Mouse (Mus musculus) E14TG2a.4 (cell line): Measurements from ENCODE around the gene Gm21954.

Source experiments
- H3K27me3 ChIP-seq: 2 replicates; pipeline ENCODE4 v1.6.1; 2014; ENCODE audit warnings: low read length, control low read depth; ENCODE audit not compliant: insufficient read depth
- H3K36me3 ChIP-seq: 2 replicates; pipeline ENCODE4 v1.6.1; 2014; ENCODE audit warnings: low read length, control low read depth; ENCODE audit not compliant: insufficient read depth
- H3K4me1 ChIP-seq: replicated peaks from 2 replicates; pipeline ENCODE4 v1.6.1; 2014; ENCODE audit warnings: low read depth, low read length, control low read depth
- H3K4me3 ChIP-seq: replicated peaks from 2 replicates; pipeline ENCODE4 v1.5.1; 2014; ENCODE audit warnings: mild to moderate bottlenecking, low read length
- H3K9me3 ChIP-seq: 2 replicates; pipeline ENCODE4 v1.6.1; 2014; ENCODE audit warnings: low read length, control low read depth
- CTCF ChIP-seq: conservative IDR thresholded peaks from 2 replicates; pipeline ENCODE4 v1.5.1; 2014; ENCODE audit warnings: low read length
- NANOG ChIP-seq: IDR thresholded peaks from 2 replicates; pipeline ENCODE4 v1.6.1; 2014; ENCODE audit warnings: borderline replicate concordance, low read length, mixed read lengths
- POU5F1 ChIP-seq: IDR thresholded peaks from 2 replicates; pipeline ENCODE4 v1.6.1; 2014; ENCODE audit warnings: low read length, borderline replicate concordance

The Gm21954 gene

GRCm38 (mm10) chr3:55442012-55442645 is 29.9 kb downstream of the Gm21954 start:
- Histone ChIP-seq H3K4me1 (no peaks in the 10 kb centered on the region), H3K4me3 (no peak overlapping the region), H3K27me3 (0 out of 2 replicates have a peak, but pooled peaks cover 7% of the 10 kb centered on the region), H3K36me3 (no peaks in the 10 kb centered on the region), H3K9me3 (no peaks in the 10 kb centered on the region)
- TF ChIP-seq NANOG: no peak
- no peak for TF ChIP-seq POU5F1
- TF ChIP-seq CTCF: no peak

- Histone ChIP-seq H3K4me3 (no peak overlapping the region), H3K9me3 (no peaks in the 10 kb centered on the region), H3K4me1 (no peaks in the 10 kb centered on the region), H3K36me3 (no peaks in the 10 kb centered on the region), H3K27me3 (0 out of 2 replicates have a peak, but pooled peaks cover 7% of the 10 kb centered on the region)
- TF ChIP-seq CTCF (no peak), POU5F1 (no peak), NANOG (no peak)
Measured at GRCm38 (mm10) chr3:55440342-55440741, 31.7 kb downstream of the Gm21954 start.

GRCm38 (mm10) chr3:55438824-55439446 is 33.1 kb downstream of the Gm21954 start:
- no peaks in the 10 kb centered on the region for H3K36me3 ChIP-seq
- no peak for TF ChIP-seq POU5F1
- TF ChIP-seq NANOG: no peak
- TF ChIP-seq CTCF: no peak
- 0 out of 2 replicates have a peak, but pooled peaks cover 7% of the 10 kb centered on the region for H3K27me3 ChIP-seq
- H3K4me3 ChIP-seq: no peak overlapping the region
- H3K9me3 ChIP-seq: no peaks in the 10 kb centered on the region
- no peaks in the 10 kb centered on the region for H3K4me1 ChIP-seq

GRCm38 (mm10) chr3:55434276-55434675 is 37.7 kb downstream of the Gm21954 start:
- no peaks in the 10 kb centered on the region for H3K36me3 ChIP-seq
- 0 out of 2 replicates have a peak, but pooled peaks cover 6% of the 10 kb centered on the region for H3K27me3 ChIP-seq
- peaks cover 11% of the 10 kb centered on the region for H3K9me3 ChIP-seq
- no peak overlapping the region for H3K4me3 ChIP-seq
- no peak for TF ChIP-seq CTCF
- TF ChIP-seq POU5F1: no peak
- no peak for TF ChIP-seq NANOG
- H3K4me1 ChIP-seq: no peaks in the 10 kb centered on the region

GRCm38 (mm10) chr3:55431223-55431622 is 40.8 kb downstream of the Gm21954 start:
- Histone ChIP-seq H3K9me3 (peaks cover 11% of the 10 kb centered on the region), H3K4me1 (no peaks in the 10 kb centered on the region), H3K36me3 (no peaks in the 10 kb centered on the region), H3K4me3 (no peak overlapping the region), H3K27me3 (no peaks in the 10 kb centered on the region)
- TF ChIP-seq NANOG: no peak
- TF ChIP-seq POU5F1: no peak
- no peak for TF ChIP-seq CTCF

- peaks cover 11% of the 10 kb centered on the region for H3K9me3 ChIP-seq
- H3K4me1 ChIP-seq: no peaks in the 10 kb centered on the region
- H3K27me3 ChIP-seq: no peaks in the 10 kb centered on the region
- H3K36me3 ChIP-seq: no peaks in the 10 kb centered on the region
- no peak overlapping the region for H3K4me3 ChIP-seq
- TF ChIP-seq NANOG (no peak), CTCF (no peak), POU5F1 (no peak)
Measured at GRCm38 (mm10) chr3:55430022-55430549, 41.9 kb downstream of the Gm21954 start.

- H3K36me3 ChIP-seq: no peaks in the 10 kb centered on the region
- no peak overlapping the region for H3K4me3 ChIP-seq
- H3K27me3 ChIP-seq: peaks cover 2% of the 10 kb centered on the region; the same call in 1 of the 2 replicates
- H3K9me3 ChIP-seq: no peaks in the 10 kb centered on the region
- peaks cover 9% of the 10 kb centered on the region for H3K4me1 ChIP-seq
- TF ChIP-seq POU5F1 (no peak), CTCF (no peak), NANOG (no peak)
Measured at GRCm38 (mm10) chr3:55423640-55424397, 48.2 kb downstream of the Gm21954 start.
